Mouse (Mus musculus) gonadal fat pad, adult 2 months (tissue): Measurements from ENCODE around the gene Hoxa7. TPM values are rescaled to one million over a fixed set of nuclear protein-coding genes. Genes with fewer than 3 reads are reported as not detected.

Experiments
- DNase-seq: peaks from one replicate; pipeline ENCODE4 v3.0.0-alpha.2; 2012; ENCODE audit warnings: low read depth
- polyA plus RNA-seq: library from polyadenylated mRNA; depleted of rRNA; stranded (reverse); fragments of >200 nt; gene quantifications from 2 replicates; pipeline ENCODE4 v1.2.3, GENCODE M21; 2012

Gene Hoxa7
- polyA plus RNA-seq, 1 experiment, result 13.2 TPM

GRCm38 (mm10) chr6:52225612-52226568, 4.2 kb upstream of the Hoxa7 start:
- DNase-seq, result no peak

- no peak for DNase-seq
Observed at GRCm38 (mm10) chr6:52224895-52225611, 3.4 kb upstream of the Hoxa7 start.

GRCm38 (mm10) chr6:52223939-52224760, 2.5 kb upstream of the Hoxa7 start:
- no peak for DNase-seq

GRCm38 (mm10) chr6:52222729-52223128, 1.1 kb upstream of the Hoxa7 start:
- no peak for DNase-seq

DNA sequence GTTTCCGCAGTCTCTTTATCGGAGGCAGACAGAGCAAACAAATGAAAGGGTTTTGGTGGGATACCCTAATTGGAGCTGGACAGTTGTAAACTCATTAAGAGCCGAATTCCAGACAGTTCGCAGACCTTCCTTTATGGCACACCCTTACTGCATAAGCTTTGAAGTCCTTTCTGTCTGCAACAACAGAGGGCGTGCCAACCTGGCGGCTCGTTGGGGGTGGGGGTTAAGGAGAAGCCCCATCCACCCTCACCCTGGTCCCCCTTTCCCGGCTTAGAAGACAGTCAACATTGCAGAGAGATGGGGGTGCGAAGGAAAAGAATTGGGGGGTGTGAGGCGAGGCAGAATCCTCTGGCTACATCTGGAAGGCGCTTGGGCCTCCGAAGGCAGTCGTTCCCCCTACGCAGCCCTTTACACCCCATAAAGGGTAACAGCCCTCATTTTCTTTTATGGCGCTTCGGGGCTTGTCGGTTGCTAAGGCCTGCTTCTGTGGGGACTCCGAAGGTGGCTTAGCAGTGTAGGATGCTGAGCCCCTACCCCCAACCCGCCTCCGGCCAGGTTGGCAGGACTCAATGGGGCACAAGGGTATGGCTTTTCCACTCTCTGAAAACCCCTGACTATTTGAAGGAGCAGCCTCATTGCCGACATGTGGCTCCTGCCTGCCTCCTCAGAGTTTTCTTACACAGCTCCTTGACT, 485 bp upstream of the Hoxa7 start:
- no peak for DNase-seq

GRCm38 (mm10) chr6:52220865-52221310, 766 bp downstream of the Hoxa7 start:
- no peak for DNase-seq

DNA sequence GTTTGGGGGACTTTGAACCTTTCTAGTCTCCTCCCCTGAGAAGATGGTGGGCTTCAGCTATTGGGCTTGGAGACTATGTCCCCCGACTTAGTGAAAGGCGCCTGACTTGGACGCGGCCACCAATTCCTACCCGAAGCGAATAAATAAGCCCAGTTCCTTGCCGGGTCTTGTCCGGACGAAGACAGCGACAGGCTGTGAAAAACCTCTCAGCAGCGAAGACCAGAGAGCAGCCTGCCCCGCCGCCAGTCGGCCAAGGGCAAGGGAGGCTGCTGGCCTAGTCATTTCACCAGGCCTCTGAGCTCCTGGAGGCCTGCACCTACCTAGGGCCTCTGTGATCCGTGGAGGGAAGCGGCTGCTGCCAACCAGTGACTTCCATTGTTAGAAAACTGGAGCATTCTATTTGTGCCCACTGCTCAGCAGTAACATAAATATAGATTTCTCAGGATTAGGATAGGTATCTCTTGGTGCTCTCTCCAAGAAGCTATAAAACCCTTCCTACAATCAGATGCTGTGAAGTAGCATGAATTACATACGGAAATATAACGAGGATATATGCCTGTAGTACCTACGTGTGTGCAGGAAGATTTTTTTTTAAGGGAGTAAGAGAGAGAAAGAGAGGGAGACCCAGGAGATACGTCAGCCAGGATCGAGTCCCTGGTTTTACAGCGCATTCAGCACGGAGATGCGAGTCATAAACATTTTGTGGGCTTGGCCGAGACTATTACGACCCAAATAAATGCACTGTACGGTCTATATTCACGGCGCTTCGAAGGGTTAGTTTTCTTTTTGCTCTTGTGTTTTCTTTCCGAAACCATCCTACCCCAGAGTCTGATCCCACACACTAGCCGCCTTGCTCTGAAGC, 1.4 kb downstream of the Hoxa7 start:
- DNase-seq, result no peak

- DNase-seq, result no peak
Observed at GRCm38 (mm10) chr6:52219234-52219942, 2.3 kb downstream of the Hoxa7 start.

DNA sequence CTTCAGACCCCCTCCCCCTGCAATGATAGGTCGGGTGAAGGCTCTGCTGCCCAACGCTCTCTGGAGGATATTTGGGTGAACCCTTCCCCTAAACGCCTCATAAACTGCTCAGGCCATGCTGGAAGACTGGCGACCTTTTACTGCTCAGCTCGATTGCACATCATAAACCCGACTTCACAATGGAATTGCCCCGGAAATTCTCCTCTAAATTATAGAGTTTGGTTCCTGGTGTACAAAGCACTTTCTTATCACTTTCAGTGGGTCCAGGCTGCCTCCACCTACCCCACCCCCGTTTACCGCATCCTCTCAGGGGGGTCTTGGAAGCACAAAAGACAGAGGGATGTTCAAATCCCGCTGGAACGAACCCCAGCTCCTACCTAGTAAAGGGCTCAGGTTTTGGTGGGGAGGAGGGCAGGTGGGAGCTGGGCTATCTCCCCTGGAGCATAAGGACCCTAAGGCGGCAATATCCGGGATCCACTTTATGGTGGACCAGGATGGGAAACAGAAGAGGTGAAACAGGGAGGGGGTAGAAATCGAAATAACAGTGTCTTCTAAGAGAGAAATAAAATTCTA, 2.9 kb downstream of the Hoxa7 start:
- DNase-seq, result no peak

DNA sequence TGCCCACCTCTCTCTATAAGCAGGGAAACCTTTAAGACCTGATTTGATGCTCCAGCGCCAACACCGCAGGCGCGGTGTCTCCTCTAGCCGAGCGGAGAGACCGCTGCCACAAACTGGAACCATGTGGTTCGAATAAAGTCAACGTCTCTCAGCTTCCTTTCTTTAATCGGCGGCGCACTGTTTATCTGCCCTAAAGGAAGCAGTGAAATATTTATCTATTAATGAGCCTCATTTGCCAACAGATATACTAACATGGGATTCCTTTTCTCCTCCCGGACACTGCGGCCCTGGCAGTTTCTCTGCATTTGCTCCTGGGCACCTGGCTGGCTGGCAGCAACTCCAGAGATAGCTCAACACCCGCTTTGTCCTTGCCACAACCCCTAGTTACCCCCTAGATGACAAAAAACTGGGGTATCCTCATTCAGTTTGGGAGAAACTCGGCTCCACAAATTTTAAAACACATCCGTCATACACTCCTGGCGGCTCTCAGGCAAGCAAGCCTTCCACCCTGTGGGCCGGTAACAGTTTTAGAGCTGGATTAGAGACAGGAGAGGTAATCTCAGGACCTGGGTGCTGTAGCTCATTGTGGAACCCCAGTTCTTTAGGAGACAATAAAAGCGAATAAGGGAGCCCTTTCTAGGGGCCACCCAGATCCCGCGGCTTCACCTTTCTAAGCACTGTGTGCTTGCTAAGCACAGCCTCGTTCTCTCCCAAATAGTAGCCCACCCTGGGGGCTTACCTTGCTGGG, 3.6 kb downstream of the Hoxa7 start:
- DNase-seq, result no peak

DNA sequence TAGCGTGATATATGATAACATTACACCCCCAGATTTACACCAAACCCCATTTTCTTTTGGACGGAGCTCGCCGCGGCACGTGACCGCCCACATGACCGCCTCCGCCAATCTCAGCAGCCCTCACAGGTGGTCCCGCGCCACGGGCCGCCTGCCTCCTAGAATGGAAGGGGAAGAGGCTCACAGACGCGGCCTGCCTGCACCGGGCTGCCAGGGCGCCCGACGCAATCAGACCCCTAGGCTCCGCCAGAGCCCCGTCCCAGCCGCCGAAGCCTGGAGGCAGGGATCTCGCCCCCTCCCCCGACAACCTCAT, 4.2 kb downstream of the Hoxa7 start:
- no peak for DNase-seq

DNA sequence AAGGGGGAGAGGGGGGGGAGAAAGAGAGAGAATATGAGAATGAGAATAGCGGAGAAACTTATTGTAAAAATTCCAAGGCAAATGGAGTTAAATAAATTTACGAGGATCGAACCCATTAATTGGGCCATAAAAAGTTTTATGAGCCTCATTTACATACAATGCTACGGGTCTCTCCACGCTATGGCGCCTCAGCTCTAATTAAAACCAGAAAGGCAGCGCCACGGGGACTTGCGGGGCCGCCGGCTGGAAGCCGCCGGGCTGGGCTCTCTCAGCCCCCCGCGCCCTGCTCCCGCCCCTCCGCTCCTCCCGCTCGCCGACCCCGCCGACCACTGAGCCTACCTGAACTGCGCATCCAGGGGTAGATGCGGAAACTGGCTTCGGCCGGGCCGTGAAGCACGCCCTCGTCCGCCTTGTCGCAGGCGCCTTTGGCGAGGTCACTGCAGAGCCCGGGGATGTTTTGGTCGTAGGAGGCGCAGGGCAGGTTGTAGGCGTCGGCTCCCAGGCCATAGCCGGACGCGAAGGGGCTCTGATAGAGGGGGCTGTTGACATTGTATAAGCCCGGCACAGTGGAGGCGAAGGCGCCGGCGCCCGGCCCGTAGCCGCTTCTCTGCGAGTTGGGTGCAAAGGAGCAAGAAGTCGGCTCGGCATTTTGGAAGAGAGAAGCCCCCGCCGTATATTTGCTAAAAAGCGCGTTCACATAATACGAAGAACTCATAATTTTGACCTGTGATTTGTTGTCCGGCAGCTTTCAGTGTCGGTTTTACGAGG, 4.8 kb downstream of the Hoxa7 start:
- no peak for DNase-seq

DNA sequence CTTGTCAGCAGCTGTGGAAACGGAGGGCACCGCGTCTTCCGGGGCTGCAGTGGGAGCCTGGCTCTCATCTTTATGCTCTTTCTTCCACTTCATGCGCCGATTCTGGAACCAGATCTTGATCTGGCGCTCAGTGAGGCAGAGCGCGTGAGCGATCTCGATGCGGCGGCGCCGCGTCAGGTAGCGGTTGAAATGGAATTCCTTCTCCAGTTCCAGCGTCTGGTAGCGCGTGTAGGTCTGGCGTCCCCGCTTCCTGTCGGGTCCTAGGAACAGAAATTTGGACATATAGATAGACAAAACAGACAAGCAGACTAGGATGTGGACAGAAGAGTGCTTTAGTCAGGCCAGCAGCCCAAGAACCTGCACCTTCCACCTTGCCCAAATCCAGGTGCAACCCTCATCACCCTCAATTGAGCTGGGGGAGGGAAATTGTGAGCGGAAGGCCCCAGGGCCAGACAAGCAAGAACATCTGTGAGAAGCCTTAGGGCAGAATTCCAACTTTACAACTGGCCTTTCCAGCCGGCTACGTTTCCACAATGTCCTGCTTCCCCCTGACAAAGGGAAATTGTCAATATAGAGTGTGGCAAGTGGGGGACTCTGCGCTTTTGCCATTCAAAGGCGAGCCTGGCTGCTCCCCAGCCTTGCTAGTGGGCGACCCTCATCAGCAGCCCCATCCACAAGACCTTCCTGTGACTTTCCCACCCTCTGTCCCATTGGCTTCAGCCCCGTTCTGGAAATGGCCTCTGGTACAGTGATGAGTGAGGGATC, 5.7 kb downstream of the Hoxa7 start:
- no peak for DNase-seq

- no peak for DNase-seq
Observed at GRCm38 (mm10) chr6:52215070-52215469, 6.6 kb downstream of the Hoxa7 start.

DNA sequence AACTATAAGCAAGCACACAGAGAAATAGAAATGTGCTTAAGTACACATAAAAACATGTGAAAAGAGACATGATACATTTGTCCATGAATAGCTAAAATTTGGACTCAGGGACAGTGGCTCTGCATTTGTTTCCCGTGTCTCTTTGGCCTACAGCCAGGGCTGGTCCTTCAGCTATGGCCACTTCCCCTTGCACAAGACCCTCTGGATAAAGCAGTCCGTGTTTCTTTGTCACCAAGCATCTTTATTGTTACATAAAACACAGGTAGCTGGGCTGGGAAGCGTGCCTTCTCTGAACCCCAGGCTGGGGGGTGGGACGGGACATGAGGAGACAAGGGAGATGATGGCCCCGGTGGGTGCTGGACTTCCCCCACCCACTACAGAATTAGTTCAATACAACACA, 7.4 kb downstream of the Hoxa7 start:
- DNase-seq, result no peak

- DNase-seq, result no peak
Observed at GRCm38 (mm10) chr6:52213119-52213986, 8.3 kb downstream of the Hoxa7 start, which contains the start of the genes Hoxa3 and Gm28308. TSS of gene Hoxa3 (minus strand) at chr6:52213336. TSS of gene Gm28308 (minus strand) at chr6:52213339.
